Mouse (Mus musculus): ENCODE measurements around the gene Arcn1. TPM values are rescaled to one million over a fixed set of nuclear protein-coding genes. Genes with fewer than 3 reads are reported as not detected.

Arcn1 gene
- polyA plus RNA-seq, 1 experiment: 47.9 TPM

DNA sequence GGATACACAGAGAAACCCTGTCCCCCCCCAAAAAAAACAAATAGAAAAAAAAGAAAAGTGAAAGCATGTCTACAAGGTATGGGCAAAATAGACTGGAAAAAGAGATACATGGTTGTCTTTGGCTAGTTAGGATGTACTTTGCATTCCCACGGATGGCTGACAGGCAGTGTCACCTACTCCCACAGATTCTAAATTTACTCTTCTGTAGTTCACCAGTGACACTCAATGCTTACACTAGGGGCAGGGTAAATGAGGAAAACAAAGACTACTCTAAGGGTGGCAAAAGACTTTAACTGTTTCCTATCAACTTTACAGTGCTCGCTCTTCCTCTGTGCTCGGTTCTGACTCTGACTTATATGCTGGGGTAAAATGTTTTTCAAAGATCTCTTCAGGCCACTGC is 21.0 kb downstream of the Arcn1 start:
- 90% methylated on average over 3 of the region's 3 CpGs for WGBS
- H3K36me3 ChIP-seq (ENCODE audit: control insufficient read depth, insufficient read depth, low read length): peaks cover 74% of the 10 kb centered on the region

DNA sequence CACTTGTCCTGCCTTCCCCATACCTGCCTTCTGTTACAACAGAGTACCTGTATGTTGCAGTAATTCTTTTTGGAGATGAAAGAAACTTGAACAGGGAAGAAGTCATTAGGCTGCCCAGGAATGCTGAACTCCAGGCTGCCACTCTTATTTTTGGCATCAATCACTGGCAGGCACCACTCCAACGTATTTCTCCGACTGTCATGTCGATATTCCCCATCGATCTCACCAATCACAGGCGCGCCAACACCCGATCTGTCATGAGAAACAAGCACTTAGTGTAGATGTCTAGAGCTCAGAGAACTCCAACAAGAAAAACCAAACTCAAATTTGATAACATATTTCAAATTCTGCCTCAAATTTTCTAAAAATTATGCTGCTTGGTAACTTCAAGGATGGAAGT is 22.3 kb downstream of the Arcn1 start:
- Histone ChIP-seq H3K27me3 (ENCODE audit: control insufficient read depth, insufficient read depth, low read length) (no peaks in the 10 kb centered on the region), H3K36me3 (ENCODE audit: control insufficient read depth, insufficient read depth, low read length) (peaks cover 64% of the 10 kb centered on the region), H3K4me1 (ENCODE audit: control insufficient read depth, insufficient read depth, insufficient read length, low read length) (no peaks in the 10 kb centered on the region), H3K4me3 (ENCODE audit: low read depth, low read length) (no peak overlapping the region), H3K27ac (ENCODE audit: insufficient read depth, low read depth, low read length) (no peak overlapping the region)
- 92% methylated on average over 7 of the region's 7 CpGs for WGBS
- no peak for TF ChIP-seq POLR2A (IDR thresholded peaks at IDR 0.05; ENCODE audit: low read depth, low read length)
- no peak for TF ChIP-seq CTCF (IDR thresholded peaks at IDR 0.05; ENCODE audit: extremely low read depth, insufficient read length, insufficient replicate concordance, low read depth, low read length)

More for the DNA sequence above, 21.0 kb downstream of the Arcn1 start:
- H3K4me3 ChIP-seq (ENCODE audit: low read depth, low read length): no peak overlapping the region
- no peak for TF ChIP-seq CTCF (IDR thresholded peaks at IDR 0.05; ENCODE audit: extremely low read depth, insufficient read length, insufficient replicate concordance, low read depth, low read length)
- TF ChIP-seq POLR2A (IDR thresholded peaks at IDR 0.05; ENCODE audit: low read depth, low read length): no peak
- H3K4me1 ChIP-seq (ENCODE audit: control insufficient read depth, insufficient read depth, insufficient read length, low read length): no peaks in the 10 kb centered on the region
- H3K27ac ChIP-seq (ENCODE audit: insufficient read depth, low read depth, low read length): no peak overlapping the region
- H3K27me3 ChIP-seq (ENCODE audit: control insufficient read depth, insufficient read depth, low read length): no peaks in the 10 kb centered on the region

DNA sequence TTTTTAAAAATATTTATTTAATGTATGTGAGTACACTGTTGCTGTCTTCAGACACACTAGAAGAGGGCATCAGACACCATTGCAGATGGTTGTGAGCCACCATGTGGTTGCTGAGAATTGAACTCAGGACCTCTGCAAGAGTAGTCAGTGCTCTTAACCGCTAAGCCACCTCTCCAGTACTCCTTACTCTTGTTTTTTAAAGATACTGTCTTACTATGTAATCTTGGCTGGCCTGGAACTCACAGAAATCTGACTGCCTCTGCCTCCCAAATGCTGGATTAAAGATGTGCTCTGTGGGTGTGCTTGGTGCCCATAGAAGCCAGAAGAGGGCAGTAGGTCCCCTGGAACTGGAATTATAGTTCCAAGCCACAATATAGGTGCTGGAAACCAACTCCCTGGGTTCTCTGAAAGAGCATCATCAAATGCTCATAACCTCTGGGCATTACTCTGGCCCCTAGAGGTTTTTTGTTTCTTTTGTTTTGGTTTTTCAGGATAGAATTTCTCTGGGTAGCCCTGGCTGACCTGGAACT is 26.9 kb downstream of the Arcn1 start:
- no peak overlapping the region for H3K27ac ChIP-seq (ENCODE audit: insufficient read depth, low read depth, low read length)
- H3K36me3 ChIP-seq (ENCODE audit: control insufficient read depth, insufficient read depth, low read length): peaks cover 28% of the 10 kb centered on the region
- TF ChIP-seq CTCF (IDR thresholded peaks at IDR 0.05; ENCODE audit: extremely low read depth, insufficient read length, insufficient replicate concordance, low read depth, low read length) (peak; percentile 15; the same call in 1 of the 2 replicates), POLR2A (IDR thresholded peaks at IDR 0.05; ENCODE audit: low read depth, low read length) (no peak)
- peaks cover 4% of the 10 kb centered on the region; the same call in 1 of the 2 replicates for H3K27me3 ChIP-seq (ENCODE audit: control insufficient read depth, insufficient read depth, low read length)
- H3K4me3 ChIP-seq (ENCODE audit: low read depth, low read length): no peak overlapping the region
- H3K4me1 ChIP-seq (ENCODE audit: control insufficient read depth, insufficient read depth, insufficient read length, low read length): no peaks in the 10 kb centered on the region
- 81% methylated on average over 1 of the region's 1 CpGs for WGBS

DNA sequence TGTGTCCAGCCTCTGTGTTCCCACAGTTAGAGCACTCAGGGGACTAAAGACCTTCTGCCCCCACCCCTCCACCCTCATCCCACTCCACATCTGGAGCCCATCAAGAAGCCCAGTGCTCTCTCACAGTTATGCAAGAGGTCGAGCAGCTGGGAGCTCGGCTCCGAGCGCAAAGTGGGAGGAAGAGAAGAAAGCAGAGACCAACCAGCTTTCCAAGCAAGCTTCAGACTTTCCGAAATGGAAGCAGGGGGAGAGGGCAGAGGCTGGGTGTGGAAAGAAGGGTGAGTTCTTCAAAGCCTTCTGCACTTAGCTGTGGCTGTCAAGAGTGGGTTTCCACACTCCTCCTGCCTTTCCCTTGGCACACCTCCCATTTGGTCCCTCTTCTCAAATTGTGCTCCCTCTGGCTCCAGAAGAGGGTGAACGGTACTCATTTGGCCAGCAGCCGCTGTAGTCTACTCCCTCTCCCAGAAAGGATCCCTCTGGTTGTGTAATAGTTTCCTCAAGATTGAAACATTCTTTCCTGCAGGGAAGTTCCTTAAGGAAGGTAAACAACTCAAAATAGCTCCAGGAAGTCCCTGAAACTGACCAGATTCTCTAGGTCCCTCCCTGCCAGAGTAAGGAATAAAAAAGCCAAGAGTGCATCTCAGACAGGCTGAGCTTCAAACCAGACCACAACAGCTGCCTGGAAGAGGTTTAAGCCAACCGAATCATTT is 30.2 kb downstream of the Arcn1 start:
- Histone ChIP-seq H3K4me3 (ENCODE audit: low read depth, low read length) (no peak overlapping the region), H3K36me3 (ENCODE audit: control insufficient read depth, insufficient read depth, low read length) (peaks cover 4% of the 10 kb centered on the region; the same call in 1 of the 2 replicates), H3K4me1 (ENCODE audit: control insufficient read depth, insufficient read depth, insufficient read length, low read length) (peaks cover 9% of the 10 kb centered on the region), H3K27ac (ENCODE audit: insufficient read depth, low read depth, low read length) (peak overlapping the region; percentile 73; the same call in 1 of the 2 replicates), H3K27me3 (ENCODE audit: control insufficient read depth, insufficient read depth, low read length) (peaks cover 28% of the 10 kb centered on the region)
- TF ChIP-seq POLR2A (IDR thresholded peaks at IDR 0.05; ENCODE audit: low read depth, low read length): no peak
- WGBS: 51% methylated on average over 8 of the region's 8 CpGs

DNA sequence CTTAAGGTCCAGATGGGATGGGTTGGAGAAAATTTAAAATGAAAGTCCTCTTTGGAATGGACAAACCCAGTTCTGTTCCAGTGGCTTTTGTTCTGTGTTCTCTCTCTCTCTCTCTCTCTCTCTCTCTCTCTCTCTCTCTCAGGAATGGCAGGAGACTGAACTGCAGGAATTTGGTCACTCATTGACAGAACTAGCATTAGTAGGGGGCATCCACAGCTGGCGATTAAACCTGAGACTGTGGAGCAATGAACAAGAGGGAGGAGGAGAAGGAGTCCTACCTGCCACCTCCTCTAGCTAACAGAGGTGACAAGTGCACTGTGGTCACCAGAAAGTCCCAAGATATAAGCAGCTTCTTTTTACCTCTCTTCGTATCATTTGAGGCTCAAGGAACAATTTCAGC is 31.3 kb downstream of the Arcn1 start:
- Histone ChIP-seq H3K27ac (ENCODE audit: insufficient read depth, low read depth, low read length) (no peak overlapping the region), H3K27me3 (ENCODE audit: control insufficient read depth, insufficient read depth, low read length) (peaks cover 28% of the 10 kb centered on the region), H3K4me3 (ENCODE audit: low read depth, low read length) (no peak overlapping the region), H3K4me1 (ENCODE audit: control insufficient read depth, insufficient read depth, insufficient read length, low read length) (peaks cover 9% of the 10 kb centered on the region), H3K36me3 (ENCODE audit: control insufficient read depth, insufficient read depth, low read length) (no peaks in the 10 kb centered on the region)
- WGBS: 69% methylated on average over 2 of the region's 2 CpGs
- TF ChIP-seq CTCF (IDR thresholded peaks at IDR 0.05; ENCODE audit: extremely low read depth, insufficient read length, insufficient replicate concordance, low read depth, low read length): no peak
- no peak for TF ChIP-seq POLR2A (IDR thresholded peaks at IDR 0.05; ENCODE audit: low read depth, low read length)

DNA sequence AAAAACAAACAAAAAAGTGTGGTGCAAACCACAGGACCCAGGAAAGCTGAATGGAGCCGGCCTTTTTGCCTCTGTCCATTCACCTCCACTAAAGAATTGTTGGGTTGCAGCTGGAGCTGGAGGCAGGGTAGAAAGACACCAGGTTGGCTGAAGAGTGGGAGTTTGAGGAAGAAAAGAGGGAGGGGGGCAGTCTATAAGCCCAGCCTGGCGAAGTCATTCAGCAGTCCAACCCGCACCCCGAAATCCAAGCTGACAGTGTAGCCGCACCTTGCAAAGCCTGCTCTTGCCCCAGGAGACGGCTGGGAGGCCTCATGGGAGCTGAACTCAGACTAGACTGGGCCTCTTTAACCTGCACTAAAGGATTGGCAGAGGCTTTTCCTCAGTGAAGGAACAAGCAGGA is 31.8 kb downstream of the Arcn1 start:
- peaks cover 28% of the 10 kb centered on the region for H3K27me3 ChIP-seq (ENCODE audit: control insufficient read depth, insufficient read depth, low read length)
- no peak for TF ChIP-seq CTCF (IDR thresholded peaks at IDR 0.05; ENCODE audit: extremely low read depth, insufficient read length, insufficient replicate concordance, low read depth, low read length)
- TF ChIP-seq POLR2A (IDR thresholded peaks at IDR 0.05; ENCODE audit: low read depth, low read length): no peak
- no peak overlapping the region for H3K27ac ChIP-seq (ENCODE audit: insufficient read depth, low read depth, low read length)
- H3K4me1 ChIP-seq (ENCODE audit: control insufficient read depth, insufficient read depth, insufficient read length, low read length): peaks cover 9% of the 10 kb centered on the region
- no peak overlapping the region for H3K4me3 ChIP-seq (ENCODE audit: low read depth, low read length)
- 80% methylated on average over 6 of the region's 6 CpGs for WGBS
- H3K36me3 ChIP-seq (ENCODE audit: control insufficient read depth, insufficient read depth, low read length): no peaks in the 10 kb centered on the region

DNA sequence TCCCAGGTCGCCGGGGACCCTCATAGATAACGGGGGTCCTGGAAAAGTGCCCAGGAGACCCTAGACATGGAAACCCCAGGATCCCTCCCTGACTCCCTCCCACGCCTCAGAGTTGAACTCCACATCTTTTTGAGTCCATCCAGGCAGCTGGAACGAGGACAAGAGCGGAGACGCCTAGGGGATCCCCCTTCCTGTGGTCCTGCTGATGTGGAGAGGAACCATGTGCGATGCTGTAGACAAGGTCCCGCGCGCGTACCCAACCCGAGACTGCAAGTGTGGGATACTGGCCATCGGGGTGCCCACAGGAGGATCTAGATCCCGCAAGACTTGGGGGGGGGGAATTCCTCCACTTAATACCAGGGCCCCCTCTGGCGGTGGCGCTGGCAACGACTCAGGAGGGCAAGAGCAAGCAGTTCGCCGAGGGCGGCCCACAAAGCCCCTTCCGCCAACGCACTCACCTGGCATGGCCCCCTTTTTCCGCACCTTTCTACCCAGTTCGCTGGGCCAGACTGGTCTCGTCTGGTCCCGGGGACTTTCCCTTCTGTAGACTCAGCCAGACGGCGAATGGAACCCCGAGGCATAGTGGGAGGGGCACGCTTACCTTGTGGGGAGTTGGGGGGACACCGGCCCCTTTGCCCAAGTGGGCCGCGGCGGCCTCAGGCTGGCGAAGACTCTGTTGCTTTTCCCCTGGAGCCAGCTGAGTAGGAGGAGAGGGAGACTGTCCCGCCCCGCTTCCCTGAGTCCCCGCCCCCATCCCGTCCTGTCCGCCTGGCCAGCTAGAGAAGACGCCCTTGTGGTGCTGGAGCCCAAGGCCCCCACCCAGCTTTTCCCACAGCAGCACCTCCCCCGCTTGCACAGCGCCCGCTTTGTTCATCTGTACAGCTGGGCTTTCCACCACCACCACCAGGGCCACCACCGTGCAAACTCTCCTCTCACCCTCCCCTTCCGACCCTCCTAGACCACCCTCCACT is 32.8 kb downstream of the Arcn1 start, which contains the start of gene Phldb1:
Gene Phldb1 (minus strand): TSS at position 675 of the 971 bp plus-strand sequence.
- whole genome bisulfite sequencing: 3% methylated on average over 47 of the region's 47 CpGs
- Histone ChIP-seq H3K4me1 (ENCODE audit: control insufficient read depth, insufficient read depth, insufficient read length, low read length) (peaks cover 9% of the 10 kb centered on the region), H3K4me3 (ENCODE audit: low read depth, low read length) (peak within 1 kb of the TSS; percentile 68), H3K36me3 (ENCODE audit: control insufficient read depth, insufficient read depth, low read length) (no peaks in the 10 kb centered on the region), H3K27me3 (ENCODE audit: control insufficient read depth, insufficient read depth, low read length) (peaks cover 35% of the 10 kb centered on the region), H3K27ac (ENCODE audit: insufficient read depth, low read depth, low read length) (peak within 1 kb of the TSS; percentile 76)
- TF ChIP-seq POLR2A (IDR thresholded peaks at IDR 0.05; ENCODE audit: low read depth, low read length): no peak; the same call in 1 of the 2 replicates
- 0 out of 2 replicates have a peak, but pooled peaks have one; percentile 9 for TF ChIP-seq CTCF (IDR thresholded peaks at IDR 0.05; ENCODE audit: extremely low read depth, insufficient read length, insufficient replicate concordance, low read depth, low read length)

Data from small intestine, adult 2 months (tissue).